Mouse (Mus musculus) mouse embryonic stem cell (cell line): ENCODE measurements around the gene Vmn1r214.

Source experiments
- in situ Hi-C, 2 experiments: fragments of 300-500 bp; cut with MboI; formaldehyde crosslinking; loops; 1 replicate in 1 of 2; 3 replicates in 1 of 2; pipeline ENCODE4 v1.14.3; 2019 to 2020; ENCODE audit warnings: low sequenced_read_pairs in 2 of 2, low pct_unique_long_range_greater_than_20kb in 1 of 2, mixed read lengths in 1 of 2; ENCODE audit not compliant: unreplicated experiment in 1 of 2

Gene Vmn1r214

GRCm38 (mm10) chr13:23030118-23030517, at the start of gene Vmn1r214:
Gene Vmn1r214, plus strand, starts transcription at chr13:23030418.
- in situ Hi-C loops: loop anchor here in 1 of 2 experiments (25.0 kb wide), 1 partner anchor 143 kb away; the partner anchor contains the start of gene Vmn1r212

GRCm38 (mm10) chr13:22990214-22990891, 39.9 kb upstream of the Vmn1r214 start:
- in situ Hi-C loops: no loop called here

- in situ Hi-C loops: no loop called here
These were observed 38.0 kb upstream of the Vmn1r214 start for GRCm38 (mm10) chr13:22992178-22992700.

DNA sequence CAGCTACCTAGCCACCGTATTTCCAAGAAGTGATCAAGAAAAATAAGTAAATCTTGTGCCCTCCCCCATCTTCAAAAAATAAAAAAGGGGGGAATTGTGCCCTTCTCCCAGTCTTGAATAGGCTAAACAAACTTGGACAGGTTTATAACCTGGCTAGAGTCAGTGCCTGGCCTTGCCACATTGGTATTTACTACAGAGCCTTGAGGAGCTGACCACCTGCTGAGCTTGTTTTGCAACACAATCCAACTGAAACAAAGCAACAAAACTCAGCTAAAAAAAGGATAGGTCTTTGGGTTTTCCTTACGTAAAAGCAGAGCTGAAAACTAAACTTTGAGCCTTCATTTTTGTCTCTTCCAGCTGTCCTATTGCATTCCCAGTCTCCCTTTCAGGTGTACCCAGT, 37.5 kb upstream of the Vmn1r214 start:
- in situ Hi-C loops: no loop called here

GRCm38 (mm10) chr13:23007356-23007755, 22.9 kb upstream of the Vmn1r214 start, which contains the start of gene Vmn1r213:
Gene Vmn1r213, plus strand, starts transcription at chr13:23007656.
- in situ Hi-C loops: no loop called here

DNA sequence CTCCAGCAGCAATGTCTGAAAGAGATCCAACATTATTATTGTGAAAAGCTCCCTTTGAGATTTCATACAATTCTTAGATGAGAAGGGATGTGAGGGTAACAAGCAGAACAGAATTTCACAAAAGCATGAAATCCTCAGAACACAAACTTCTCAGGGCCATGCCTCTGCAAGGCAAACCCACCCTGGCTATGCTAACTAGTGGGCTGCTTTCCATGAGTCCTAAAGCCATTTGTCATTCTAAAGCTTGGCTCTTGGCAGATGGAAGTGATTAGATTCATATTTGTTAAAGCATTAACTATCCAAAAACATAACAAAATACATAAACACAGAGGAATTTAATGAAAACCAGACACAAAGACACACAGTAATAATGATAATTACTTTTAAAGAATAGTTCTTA, 12.1 kb upstream of the Vmn1r214 start:
- in situ Hi-C loops: no loop called here

DNA sequence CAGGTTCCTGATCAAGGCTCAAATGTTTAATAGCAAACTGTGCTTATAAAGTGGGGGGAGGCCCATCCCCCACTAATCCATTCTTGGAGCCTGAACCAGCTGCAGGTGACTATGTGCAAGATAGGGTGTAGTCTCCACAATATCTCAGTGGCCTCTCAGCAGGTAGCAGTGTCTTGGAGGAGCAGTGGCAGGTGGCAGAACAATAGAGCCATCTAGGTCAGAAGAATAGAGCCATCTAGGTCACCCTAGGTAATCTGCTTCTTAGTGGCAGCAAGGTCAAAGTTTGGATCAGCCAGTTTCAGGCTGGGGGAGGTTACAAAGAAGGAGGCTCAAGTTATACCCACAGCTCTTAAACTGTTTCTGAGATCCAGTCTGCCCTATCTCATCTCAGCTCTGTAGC, 5.4 kb upstream of the Vmn1r214 start:
- in situ Hi-C loops: loop anchor here in 1 of 2 experiments (25.0 kb wide), 1 partner anchor 138 kb away; the partner anchor contains the start of gene Vmn1r212

GRCm38 (mm10) chr13:23057778-23058177, 27.6 kb downstream of the Vmn1r214 start:
- in situ Hi-C loops: no loop called here

DNA sequence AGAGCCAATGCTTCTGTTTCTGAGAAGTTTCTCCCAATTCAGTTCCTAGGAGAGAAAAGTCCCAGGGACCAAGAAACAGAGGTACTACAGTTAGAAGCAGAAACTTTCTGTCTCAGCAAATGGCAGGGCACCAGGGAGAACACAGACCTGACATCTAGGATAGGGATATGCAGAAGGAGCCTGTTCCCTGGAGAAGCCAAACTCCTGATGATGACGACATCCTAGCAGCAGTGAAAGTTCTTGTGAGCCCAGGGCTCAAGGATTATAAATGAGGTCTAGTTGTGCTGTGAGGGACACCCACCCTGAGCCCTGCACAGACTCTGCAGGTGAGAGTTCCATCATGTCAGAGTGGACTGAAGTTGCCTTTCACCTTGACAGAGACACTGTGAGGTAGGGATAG, 37.5 kb downstream of the Vmn1r214 start, which contains the start of gene Vmn1r215:
Vmn1r215 (plus strand) TSS at position 301 of the 400 bp plus-strand sequence.
- in situ Hi-C loops: no loop called here

GRCm38 (mm10) chr13:23069312-23069711, 39.1 kb downstream of the Vmn1r214 start:
- in situ Hi-C loops: no loop called here
